Mouse (Mus musculus) hindbrain, embryonic 15.5 days (tissue): ENCODE results near the gene Baz1a. TPM values are rescaled to one million over a fixed set of nuclear protein-coding genes. Genes with fewer than 3 reads are reported as not detected.
A peak's percentile ranks its signal among the peaks of the same experiment; 100 is the strongest.

Experiments used
- ATAC-seq: fragments of 200-750 bp; cut with Nextera tagmentation; 2 replicates; pipeline ENCODE4 v1.8.0; 2017; ENCODE audit warnings: low read depth, moderate number of reproducible peaks, moderate TSS enrichment; ENCODE audit not compliant: low FRiP score
- H3K27ac ChIP-seq: fragments of 300-500 bp; sonication (generic); replicated peaks from 2 replicates; pipeline ENCODE4 v1.5.1; 2015; ENCODE audit warnings: mild to moderate bottlenecking, inconsistent platforms
- H3K27me3 ChIP-seq: fragments of 300-500 bp; sonication (generic); 2 replicates; pipeline ENCODE4 v1.6.1; 2015; ENCODE audit warnings: control low read depth, inconsistent platforms
- H3K36me3 ChIP-seq: fragments of 300-500 bp; sonication (generic); 2 replicates; pipeline ENCODE4 v1.6.1; 2015; ENCODE audit warnings: control low read depth, inconsistent platforms
- H3K4me1 ChIP-seq: fragments of 300-500 bp; sonication (generic); replicated peaks from 2 replicates; pipeline ENCODE4 v1.6.1; 2015; ENCODE audit warnings: control low read depth, inconsistent platforms
- H3K4me2 ChIP-seq: fragments of 300-500 bp; sonication (generic); 2 replicates; pipeline ENCODE4 v1.6.1; 2015; ENCODE audit warnings: moderate library complexity, mild to moderate bottlenecking, inconsistent platforms
- H3K4me3 ChIP-seq: fragments of 300-500 bp; sonication (generic); 2 replicates; pipeline ENCODE4 v1.5.1; 2015; ENCODE audit warnings: mild to moderate bottlenecking, inconsistent platforms
- H3K9ac ChIP-seq: fragments of 300-500 bp; sonication (generic); 2 replicates; pipeline ENCODE4 v1.6.1; 2015; ENCODE audit warnings: inconsistent platforms
- H3K9me3 ChIP-seq: fragments of 300-500 bp; sonication (generic); 2 replicates; pipeline ENCODE4 v1.6.1; 2016; ENCODE audit warnings: control low read depth, inconsistent platforms
- WGBS: fragments of 180-500 bp; shearing (Covaris S2); methylation state at CpG from one replicate; pipeline ENCODE4 v1.1.7; 2015; 5-methylcytosine and 5-hydroxymethylcytosine counted together
- polyA plus RNA-seq: library from polyadenylated mRNA; unstranded; fragments of >200 nt; fragmentation: Nextera tagmentation; extraction: Ambion mirVana; gene quantifications from 2 replicates; pipeline ENCODE4 v1.2.1, GENCODE M21; 2015

The Baz1a gene
- polyA plus RNA-seq, 1 experiment from 2014 or later: 7.0 TPM

DNA sequence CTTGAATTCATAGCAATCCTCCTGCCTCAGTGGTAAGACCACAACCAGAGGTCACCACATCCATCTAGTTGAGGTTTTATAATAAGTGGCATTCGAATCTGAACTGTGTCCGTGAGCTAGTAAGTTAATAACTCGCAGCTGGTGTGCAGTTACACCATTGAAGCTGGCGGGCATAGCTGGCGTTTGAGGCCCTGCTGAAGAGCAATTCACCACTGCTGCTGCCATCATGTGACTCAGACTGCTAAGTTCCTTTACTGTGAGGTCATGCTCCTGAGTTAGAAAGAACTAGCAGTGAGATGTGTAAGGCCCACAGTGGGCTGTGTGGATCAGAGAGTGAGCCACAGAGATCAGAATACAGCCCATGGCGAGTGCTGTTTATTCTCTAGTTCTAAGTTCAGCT, 139.4 kb downstream of the Baz1a start:
- Histone ChIP-seq H3K9ac (no peak overlapping the region), H3K4me2 (no peak overlapping the region), H3K27ac (no peak overlapping the region), H3K4me1 (no peaks in the 10 kb centered on the region), H3K36me3 (no peaks in the 10 kb centered on the region), H3K9me3 (no peaks in the 10 kb centered on the region), H3K27me3 (no peaks in the 10 kb centered on the region), H3K4me3 (no peak overlapping the region)
- WGBS: 73% methylated on average over 6 of the region's 6 CpGs
- no peak for ATAC-seq

DNA sequence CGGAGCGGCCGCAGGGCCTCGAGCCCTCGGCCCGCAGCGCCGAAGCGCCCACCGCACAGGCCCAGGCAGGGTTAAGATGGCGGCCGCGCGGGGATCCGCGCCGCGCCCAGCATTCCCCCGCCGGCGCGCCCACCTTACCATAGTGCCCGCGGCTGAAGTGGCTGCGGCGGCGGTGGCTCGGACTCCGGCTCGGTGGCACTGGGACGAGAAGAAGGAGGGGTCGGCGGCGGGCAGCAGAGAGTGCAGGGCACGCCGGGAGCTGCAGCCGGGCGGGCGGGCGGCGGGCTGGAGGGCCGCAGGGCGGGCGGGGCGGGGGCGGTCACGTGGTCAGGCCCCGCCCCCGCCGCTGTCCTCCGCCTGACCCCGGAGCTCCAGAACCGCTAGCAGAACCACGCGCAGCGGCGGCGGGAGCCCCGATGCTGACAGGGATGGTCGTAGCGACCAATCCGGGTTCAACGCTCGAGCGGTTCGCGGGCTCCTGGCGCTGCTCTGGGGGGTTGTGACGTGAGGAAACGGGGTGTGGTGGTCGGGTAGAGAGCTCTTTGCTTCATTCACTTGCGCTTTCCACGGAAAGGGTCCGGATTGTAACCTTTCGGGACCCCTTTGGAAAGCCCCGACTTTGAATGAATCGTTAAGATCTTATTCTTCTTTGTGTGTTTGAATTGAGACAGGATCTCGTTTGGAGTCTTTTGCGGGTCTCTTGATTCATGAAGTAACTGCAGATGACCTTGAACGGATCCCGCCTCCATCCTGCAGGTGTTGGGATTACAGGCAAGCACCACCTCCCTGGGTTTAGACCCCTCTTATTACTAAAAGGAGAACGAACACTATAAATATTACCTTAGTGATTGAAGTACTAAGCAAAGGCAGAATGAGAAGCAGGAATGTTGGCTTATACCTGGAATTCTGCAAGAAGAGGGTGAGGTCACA, 151.3 kb downstream of the Baz1a start, which contains the start of gene Cfl2:
Gene Cfl2, minus strand, starts transcription at position 272 of the 930 bp plus-strand sequence.
- under 1% methylated on average over 44 of the region's 82 CpGs for WGBS
- H3K9me3 ChIP-seq: no peaks in the 10 kb centered on the region
- peak within 1 kb of the TSS; percentile 98 for H3K27ac ChIP-seq
- peaks cover 7% of the 10 kb centered on the region for H3K36me3 ChIP-seq
- peak within 1 kb of the TSS; percentile 99 for H3K9ac ChIP-seq
- no peaks in the 10 kb centered on the region for H3K27me3 ChIP-seq
- H3K4me3 ChIP-seq: peak within 1 kb of the TSS; percentile 98
- peak; percentile 94 for ATAC-seq
- peaks cover 15% of the 10 kb centered on the region for H3K4me1 ChIP-seq
- H3K4me2 ChIP-seq: peak within 1 kb of the TSS; percentile 71

DNA sequence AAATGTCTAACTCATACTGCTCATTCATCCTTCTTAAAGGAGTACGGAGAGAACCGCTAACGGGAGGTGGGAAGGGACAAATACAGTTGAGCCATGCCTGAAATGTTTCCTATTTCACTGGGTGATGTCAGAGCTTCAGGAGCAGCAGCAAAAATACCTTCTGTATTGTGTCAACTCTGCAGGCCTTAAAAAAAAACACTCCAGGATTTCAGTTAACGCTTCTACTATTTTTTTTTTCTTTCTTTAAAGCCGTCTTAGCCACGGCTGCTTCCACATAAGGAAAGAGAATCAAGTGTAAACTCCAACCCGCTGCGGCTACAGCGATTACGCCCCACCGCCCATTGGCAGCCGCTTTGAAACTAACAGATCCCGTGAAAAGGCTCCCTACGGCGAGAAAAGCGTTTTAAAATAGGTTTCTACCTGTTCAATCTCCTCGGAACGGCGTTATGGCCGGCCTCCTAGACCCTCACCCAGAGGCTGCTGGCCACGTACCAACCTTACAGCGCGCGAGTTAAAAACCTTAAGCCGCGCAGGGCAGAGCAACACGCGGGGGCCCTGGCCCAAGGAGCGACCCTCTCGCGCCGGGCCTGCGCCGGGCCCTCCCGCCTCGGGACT, 152.1 kb downstream of the Baz1a start:
- no peaks in the 10 kb centered on the region for H3K9me3 ChIP-seq
- H3K27me3 ChIP-seq: no peaks in the 10 kb centered on the region
- peak overlapping the region; percentile 71 for H3K4me2 ChIP-seq
- peak overlapping the region; percentile 99 for H3K9ac ChIP-seq
- ATAC-seq: no peak; the same call in 1 of the 2 replicates
- peak overlapping the region; percentile 98 for H3K27ac ChIP-seq
- H3K4me1 ChIP-seq: peaks cover 15% of the 10 kb centered on the region
- H3K36me3 ChIP-seq: peaks cover 9% of the 10 kb centered on the region
- WGBS: under 1% methylated on average over 36 of the region's 36 CpGs
- H3K4me3 ChIP-seq: peak overlapping the region; percentile 98

DNA sequence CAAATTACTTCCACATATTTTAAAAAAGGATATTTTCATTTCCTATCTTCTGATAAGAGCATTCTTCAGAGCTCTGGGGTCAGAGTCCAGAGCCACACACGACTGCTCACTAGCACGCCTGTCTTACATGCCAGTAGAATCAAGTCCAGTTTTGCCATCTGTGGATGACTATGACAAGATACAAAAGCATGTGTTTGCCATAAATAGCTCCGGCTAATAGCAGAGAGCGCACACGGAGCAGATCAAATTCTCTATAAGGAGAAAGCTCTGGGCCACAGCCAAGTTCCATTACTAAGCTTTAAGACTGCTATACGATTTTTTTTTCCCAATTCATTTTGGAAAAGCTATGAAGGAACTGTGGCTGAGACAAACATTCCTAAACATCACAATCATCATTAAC, 154.6 kb downstream of the Baz1a start:
- Histone ChIP-seq H3K4me1 (peaks cover 15% of the 10 kb centered on the region), H3K4me3 (peak overlapping the region; percentile 5; the same call in 1 of the 2 replicates), H3K9ac (no peak overlapping the region)

DNA sequence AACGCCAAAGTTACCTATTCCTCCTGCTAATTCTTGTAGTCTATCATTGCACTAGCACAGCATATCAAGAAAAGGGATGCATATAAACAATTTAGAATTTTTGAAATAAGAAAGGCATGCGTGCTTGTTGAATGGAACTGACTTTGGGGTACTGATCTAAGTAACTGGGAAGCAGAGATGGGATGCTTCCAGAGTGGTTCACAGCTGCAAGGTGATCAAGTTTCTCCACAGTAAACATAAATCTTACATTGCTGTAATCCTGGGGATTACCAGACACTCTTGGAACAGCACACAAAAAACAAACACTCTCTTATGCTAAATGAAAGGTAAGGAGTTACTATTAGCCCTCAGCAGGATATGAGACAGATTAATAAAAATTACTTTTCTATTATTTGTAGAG, 163.6 kb downstream of the Baz1a start:
- no peak for ATAC-seq

More for the DNA sequence above, 154.6 kb downstream of the Baz1a start:
- H3K9me3 ChIP-seq: no peaks in the 10 kb centered on the region
- no peak overlapping the region for H3K27ac ChIP-seq
- H3K27me3 ChIP-seq: no peaks in the 10 kb centered on the region
- peak overlapping the region; percentile 13; the same call in 1 of the 2 replicates for H3K4me2 ChIP-seq
- peaks cover 17% of the 10 kb centered on the region for H3K36me3 ChIP-seq
- 52% methylated on average over 6 of the region's 6 CpGs for WGBS
- ATAC-seq: no peak

DNA sequence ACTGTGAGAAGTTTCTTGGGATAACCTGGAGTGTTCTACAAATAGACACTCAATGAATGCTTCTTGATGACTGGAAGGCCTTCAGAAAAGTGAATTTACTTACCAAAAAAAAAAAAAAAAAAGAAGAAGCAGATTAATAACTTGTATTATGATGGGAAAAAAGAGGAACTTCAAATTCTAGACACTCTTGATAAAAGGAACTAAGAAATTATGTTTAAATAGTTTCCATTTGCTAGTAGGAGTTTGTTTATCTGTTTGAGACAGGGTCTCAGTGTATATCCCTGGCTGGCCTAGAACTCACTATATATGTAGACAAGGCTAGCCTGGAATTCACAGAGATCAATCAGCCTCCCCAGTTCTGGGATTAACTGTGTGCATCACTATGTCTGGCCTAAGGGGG, 169.7 kb downstream of the Baz1a start:
- no peak overlapping the region for H3K9ac ChIP-seq
- no peak overlapping the region for H3K4me2 ChIP-seq
- H3K4me3 ChIP-seq: no peak overlapping the region
- H3K27ac ChIP-seq: no peak overlapping the region
- no peaks in the 10 kb centered on the region for H3K27me3 ChIP-seq
- no peaks in the 10 kb centered on the region for H3K9me3 ChIP-seq
- no peak for ATAC-seq
- H3K36me3 ChIP-seq: no peaks in the 10 kb centered on the region
- no peaks in the 10 kb centered on the region for H3K4me1 ChIP-seq

More for the DNA sequence above, 163.6 kb downstream of the Baz1a start:
- no peaks in the 10 kb centered on the region for H3K27me3 ChIP-seq
- H3K4me1 ChIP-seq: no peaks in the 10 kb centered on the region
- H3K4me3 ChIP-seq: no peak overlapping the region
- H3K36me3 ChIP-seq: 0 out of 2 replicates have a peak, but pooled peaks cover 5% of the 10 kb centered on the region
- H3K9me3 ChIP-seq: no peaks in the 10 kb centered on the region
- WGBS: 92% methylated on average over 2 of the region's 2 CpGs
- no peak overlapping the region for H3K4me2 ChIP-seq
- H3K9ac ChIP-seq: no peak overlapping the region
- H3K27ac ChIP-seq: no peak overlapping the region

Other genes starting within 250 kb of the Baz1a start
- 152 and 154 TPM in 2 replicates for gene Snx6, start 218.6 kb downstream of the Baz1a start, polyA plus RNA-seq
- gene Cfl2, start 151.5 kb downstream of the Baz1a start, polyA plus RNA-seq: 298 and 300 TPM in 2 replicates
- gene Gm20403, start 27.8 kb downstream of the Baz1a start, polyA plus RNA-seq: not detected in 2 replicates
- 31.8 and 36.3 TPM in 2 replicates for gene 2700097O09Rik, start 65.8 kb upstream of the Baz1a start, polyA plus RNA-seq
- gene Srp54a, start 65.9 kb upstream of the Baz1a start, polyA plus RNA-seq: 172 TPM in 2 replicates
- 69.0 and 71.0 TPM in 2 replicates for gene Fam177a, start 110.1 kb upstream of the Baz1a start, polyA plus RNA-seq
- 57.4 and 61.3 TPM in 2 replicates for gene Srp54b, start 140.8 kb upstream of the Baz1a start, polyA plus RNA-seq
- gene 1700047I17Rik2, start 185.2 kb upstream of the Baz1a start, polyA plus RNA-seq: not detected in 2 replicates
- gene Srp54c, start 215.8 kb upstream of the Baz1a start, polyA plus RNA-seq: 70.6 and 74.6 TPM in 2 replicates